Mouse (Mus musculus) forebrain, embryonic 14.5 days (tissue): ENCODE results near the gene Nr0b2. TPM values are rescaled to one million over a fixed set of nuclear protein-coding genes. Genes with fewer than 3 reads are reported as not detected.

ENCODE experiments used
- ATAC-seq: fragments of 200-750 bp; cut with Nextera tagmentation; 2 replicates; pipeline ENCODE4 v1.8.0; 2017; ENCODE audit warnings: mild to moderate bottlenecking, moderate library complexity
- DNase-seq: peaks from one replicate; pipeline ENCODE4 v3.0.0-alpha.2; 2015; ENCODE audit warnings: low spot score
- H3K27ac ChIP-seq: fragments of 300-500 bp; sonication (generic); 2 replicates; pipeline ENCODE4 v1.5.1; 2014; ENCODE audit warnings: low read depth, mild to moderate bottlenecking, control low read depth, low read length, moderate library complexity
- H3K27me3 ChIP-seq: fragments of 300-500 bp; sonication (generic); replicated peaks from 2 replicates; pipeline ENCODE4 v1.6.1; 2014; ENCODE audit warnings: low read length, control low read depth, mixed read lengths; ENCODE audit not compliant: control insufficient read depth, insufficient read depth
- H3K36me3 ChIP-seq: fragments of 300-500 bp; sonication (generic); 2 replicates; pipeline ENCODE4 v1.6.1; 2014; ENCODE audit warnings: low read length, control low read depth; ENCODE audit not compliant: control insufficient read depth, insufficient read depth
- H3K4me1 ChIP-seq: fragments of 300-500 bp; sonication (generic); 2 replicates; pipeline ENCODE4 v1.6.1; 2014; ENCODE audit warnings: antibody characterized with exemption, low read length, control low read depth; ENCODE audit not compliant: control insufficient read depth, insufficient read depth
- H3K4me2 ChIP-seq: fragments of 300-500 bp; sonication (generic); 2 replicates; pipeline ENCODE4 v1.6.1; 2014; ENCODE audit warnings: mild to moderate bottlenecking, control low read depth, low read length
- H3K4me3 ChIP-seq: fragments of 300-500 bp; sonication (generic); 2 replicates; pipeline ENCODE4 v1.5.1; 2014; ENCODE audit warnings: low read depth, low read length, control low read depth
- H3K9ac ChIP-seq: fragments of 300-500 bp; sonication (generic); 2 replicates; pipeline ENCODE4 v1.6.1; 2014; ENCODE audit warnings: mild to moderate bottlenecking, low read length, control low read depth, moderate library complexity
- H3K9me3 ChIP-seq: fragments of 300-500 bp; sonication (generic); replicated peaks from 2 replicates; pipeline ENCODE4 v1.6.1; 2016; ENCODE audit warnings: low read length, control low read depth, mixed read lengths; ENCODE audit not compliant: control insufficient read depth
- WGBS: fragments of 180-500 bp; shearing (Covaris S2); extraction: QIAGEN DNeasy Blood & Tissue Kit; methylation state at CpG from one replicate; pipeline ENCODE4 v1.1.7; 2014; 5-methylcytosine and 5-hydroxymethylcytosine counted together
- polyA plus RNA-seq: library from polyadenylated mRNA; unstranded; fragments of >200 nt; fragmentation: Nextera tagmentation; extraction: Ambion mirVana; gene quantifications from 2 replicates; pipeline ENCODE4 v1.2.1, GENCODE M21; 2014

The Nr0b2 gene
- polyA plus RNA-seq, 1 experiment from 2014 or later: not detected

DNA sequence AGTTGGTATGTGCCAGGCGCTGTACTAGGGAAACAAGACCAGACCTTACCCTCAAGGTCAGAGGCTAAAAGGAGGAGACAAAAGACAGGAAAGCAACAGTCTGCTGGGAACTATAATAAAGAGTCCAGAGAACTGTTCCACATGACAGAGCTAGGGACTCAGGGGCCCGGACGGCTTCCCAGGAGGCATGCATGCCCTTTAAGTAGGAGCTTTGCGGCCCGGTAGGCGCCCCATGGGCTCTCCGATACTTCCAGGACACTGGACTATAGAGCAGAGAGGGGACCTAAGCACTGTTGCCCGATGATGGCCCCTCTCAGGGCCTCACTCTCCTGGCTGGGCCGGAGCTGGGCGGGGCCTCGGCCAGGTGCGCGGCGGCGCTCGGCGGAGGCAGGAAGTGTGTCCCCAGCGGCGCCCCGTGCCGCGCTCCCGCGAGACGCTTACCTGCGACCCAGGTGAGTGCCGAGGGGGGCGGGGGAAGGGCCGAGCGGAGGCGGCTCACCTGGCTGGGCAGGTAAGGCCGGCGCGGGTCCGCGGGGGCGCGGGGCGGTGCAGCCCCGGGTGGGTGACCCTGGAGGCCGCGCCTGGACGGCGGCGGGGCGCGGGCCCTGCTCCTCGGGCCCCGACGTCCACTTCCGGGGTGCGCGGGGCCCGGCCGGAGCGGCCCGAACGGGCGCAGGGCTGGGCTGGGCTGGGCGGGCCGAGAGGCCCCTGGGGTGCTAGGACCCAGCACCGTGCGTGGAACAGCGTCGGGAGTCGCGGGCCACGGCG, 34.4 kb upstream of the Nr0b2 start, which contains the start of gene Kdf1:
TSS of gene Kdf1 (plus strand) at position 363 of the 768 bp plus-strand sequence.
- ATAC-seq: no peak
- H3K27me3 ChIP-seq: peaks cover 34% of the 10 kb centered on the region

DNA sequence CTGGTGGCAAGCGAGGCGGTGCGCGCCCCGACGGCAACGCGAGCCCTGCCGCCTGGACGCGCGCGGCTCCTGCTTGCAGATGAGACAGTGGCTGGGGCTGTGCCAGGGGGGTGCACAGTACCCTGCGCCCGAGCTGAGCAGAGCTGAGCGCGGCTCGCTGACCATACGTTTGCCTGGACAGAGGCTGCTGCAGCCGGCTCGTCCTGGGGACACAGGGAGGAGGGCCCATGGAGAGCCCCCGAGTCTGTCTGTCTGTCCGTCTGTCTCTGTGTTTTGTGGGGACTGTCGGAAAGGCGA, 33.9 kb upstream of the Nr0b2 start:
- H3K4me1 ChIP-seq: no peaks in the 10 kb centered on the region; the same call in 1 of the 2 replicates
- no peaks in the 10 kb centered on the region for H3K9me3 ChIP-seq
- no peak overlapping the region for H3K27ac ChIP-seq
- peaks cover 34% of the 10 kb centered on the region for H3K27me3 ChIP-seq
- H3K9ac ChIP-seq: no peak overlapping the region
- H3K36me3 ChIP-seq: no peaks in the 10 kb centered on the region
- peak overlapping the region; percentile 21 for H3K4me3 ChIP-seq
- WGBS: 4% methylated on average over 25 of the region's 25 CpGs
- peak overlapping the region; percentile 34 for H3K4me2 ChIP-seq
- no peak for DNase-seq
- ATAC-seq: no peak

More for the DNA sequence above, 34.4 kb upstream of the Nr0b2 start, which contains the start of gene Kdf1:
- no peak for DNase-seq
- Histone ChIP-seq H3K9me3 (no peaks in the 10 kb centered on the region), H3K4me1 (no peaks in the 10 kb centered on the region; the same call in 1 of the 2 replicates), H3K36me3 (no peaks in the 10 kb centered on the region), H3K4me2 (peak within 1 kb of the TSS; percentile 34), H3K4me3 (peak within 1 kb of the TSS; percentile 21), H3K9ac (no peak within 1 kb of the TSS), H3K27ac (no peak within 1 kb of the TSS)
- WGBS: 3% methylated on average over 56 of the region's 69 CpGs

DNA sequence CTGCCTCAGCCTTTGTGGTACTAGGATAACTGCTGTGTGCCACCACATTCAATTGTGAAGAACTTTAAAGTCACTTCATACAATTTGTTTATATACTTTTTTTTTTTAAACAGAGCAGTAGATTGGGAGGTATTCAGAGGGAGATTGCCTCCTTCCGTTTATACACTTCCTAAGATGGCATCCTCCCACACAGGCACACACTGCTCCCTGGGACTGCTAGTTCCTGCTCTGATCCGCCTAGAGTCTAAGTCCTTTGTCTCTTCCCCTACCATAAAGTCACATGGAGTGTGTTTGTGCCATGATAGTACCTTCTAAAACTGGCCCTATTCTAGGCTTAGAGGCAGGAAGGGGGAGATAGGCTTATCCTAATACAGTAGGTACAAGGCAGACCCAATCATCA, 31.7 kb upstream of the Nr0b2 start:
- 66% methylated on average over 2 of the region's 2 CpGs for WGBS

DNA sequence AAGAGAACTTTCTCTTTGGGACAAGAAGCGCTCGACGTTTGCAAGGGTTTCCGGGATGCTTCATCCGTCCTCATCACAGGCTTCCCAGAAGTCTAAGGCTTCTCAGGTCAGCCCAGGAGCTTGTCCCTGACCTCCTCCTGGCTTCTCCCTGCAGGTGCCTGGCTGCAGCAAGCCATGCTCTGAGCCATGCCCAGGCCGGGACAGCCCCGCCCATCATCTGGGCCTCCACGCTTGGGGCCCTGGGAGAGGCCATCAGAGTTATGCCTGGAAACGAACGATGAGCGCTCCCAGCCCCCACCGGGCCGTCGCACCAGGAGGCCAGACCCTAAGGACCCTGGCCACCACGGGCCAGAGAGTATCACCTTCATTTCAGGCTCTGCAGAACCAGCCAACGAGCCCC, 25.4 kb upstream of the Nr0b2 start:
- no peaks in the 10 kb centered on the region for H3K4me1 ChIP-seq
- ATAC-seq (no peak), DNase-seq (no peak)
- H3K9ac ChIP-seq: no peak overlapping the region
- H3K27ac ChIP-seq: no peak overlapping the region
- 80% methylated on average over 16 of the region's 16 CpGs for WGBS
- no peak overlapping the region for H3K4me2 ChIP-seq
- H3K4me3 ChIP-seq: no peak overlapping the region
- H3K9me3 ChIP-seq: no peaks in the 10 kb centered on the region
- H3K36me3 ChIP-seq: peaks cover 44% of the 10 kb centered on the region
- H3K27me3 ChIP-seq: no peaks in the 10 kb centered on the region

More for the DNA sequence above, 31.7 kb upstream of the Nr0b2 start:
- no peak overlapping the region for H3K4me2 ChIP-seq
- DNase-seq: no peak
- H3K27me3 ChIP-seq: peaks cover 34% of the 10 kb centered on the region
- H3K27ac ChIP-seq: no peak overlapping the region
- no peak overlapping the region for H3K9ac ChIP-seq
- no peaks in the 10 kb centered on the region for H3K36me3 ChIP-seq
- H3K4me1 ChIP-seq: no peaks in the 10 kb centered on the region; the same call in 1 of the 2 replicates
- H3K4me3 ChIP-seq: no peak overlapping the region
- H3K9me3 ChIP-seq: no peaks in the 10 kb centered on the region
- no peak for ATAC-seq

DNA sequence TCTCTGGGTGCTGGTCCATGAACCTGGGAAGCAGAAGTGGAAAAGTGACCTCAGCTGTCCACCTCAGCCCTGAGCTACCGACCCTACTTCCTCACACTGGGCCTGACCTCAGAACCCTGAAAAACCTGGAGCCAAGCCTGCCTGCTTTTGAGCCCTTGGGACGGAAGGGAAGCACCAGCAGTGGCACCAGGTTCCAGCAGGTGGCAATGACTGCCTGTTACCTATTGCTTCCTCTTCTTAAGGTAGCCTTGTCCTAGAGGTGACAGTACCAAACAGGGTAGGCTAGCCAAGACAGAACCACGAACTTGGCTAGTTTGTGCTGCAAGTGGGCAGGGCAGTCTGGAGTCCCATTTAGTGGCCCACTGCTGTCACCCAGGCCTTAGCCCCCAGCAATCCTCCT, 20.4 kb upstream of the Nr0b2 start:
- H3K4me2 ChIP-seq: no peak overlapping the region
- no peak overlapping the region for H3K27ac ChIP-seq
- H3K4me1 ChIP-seq: no peaks in the 10 kb centered on the region
- no peak overlapping the region for H3K9ac ChIP-seq
- H3K36me3 ChIP-seq: peaks cover 88% of the 10 kb centered on the region
- DNase-seq: no peak
- WGBS: 88% methylated on average over 3 of the region's 3 CpGs
- no peaks in the 10 kb centered on the region for H3K9me3 ChIP-seq
- H3K4me3 ChIP-seq: no peak overlapping the region
- H3K27me3 ChIP-seq: no peaks in the 10 kb centered on the region
- no peak for ATAC-seq

DNA sequence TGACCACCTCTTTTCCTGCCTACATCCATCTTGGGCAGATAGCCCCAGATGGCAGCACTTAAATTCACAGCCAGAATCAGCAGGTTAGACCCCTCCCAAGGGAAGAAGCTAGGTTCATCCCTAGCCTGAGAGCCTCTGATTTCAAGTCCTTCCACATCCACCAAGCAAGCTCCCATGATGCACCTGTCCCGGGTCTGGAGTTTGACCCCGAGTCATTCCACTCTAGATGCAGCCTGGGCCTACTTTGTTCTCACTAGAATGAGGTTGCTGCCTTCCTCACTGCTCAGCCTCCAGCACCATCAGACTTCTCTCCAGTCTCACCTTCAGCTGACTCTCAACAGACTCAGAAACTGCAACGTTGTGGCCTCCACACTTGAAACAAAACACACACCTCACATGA, 17.1 kb upstream of the Nr0b2 start:
- Histone ChIP-seq H3K36me3 (peaks cover 94% of the 10 kb centered on the region), H3K4me1 (no peaks in the 10 kb centered on the region), H3K4me3 (no peak overlapping the region), H3K27ac (no peak overlapping the region), H3K9me3 (no peaks in the 10 kb centered on the region), H3K9ac (no peak overlapping the region), H3K4me2 (no peak overlapping the region), H3K27me3 (no peaks in the 10 kb centered on the region)
- 89% methylated on average over 3 of the region's 3 CpGs for WGBS
- DNase-seq (no peak), ATAC-seq (no peak)

DNA sequence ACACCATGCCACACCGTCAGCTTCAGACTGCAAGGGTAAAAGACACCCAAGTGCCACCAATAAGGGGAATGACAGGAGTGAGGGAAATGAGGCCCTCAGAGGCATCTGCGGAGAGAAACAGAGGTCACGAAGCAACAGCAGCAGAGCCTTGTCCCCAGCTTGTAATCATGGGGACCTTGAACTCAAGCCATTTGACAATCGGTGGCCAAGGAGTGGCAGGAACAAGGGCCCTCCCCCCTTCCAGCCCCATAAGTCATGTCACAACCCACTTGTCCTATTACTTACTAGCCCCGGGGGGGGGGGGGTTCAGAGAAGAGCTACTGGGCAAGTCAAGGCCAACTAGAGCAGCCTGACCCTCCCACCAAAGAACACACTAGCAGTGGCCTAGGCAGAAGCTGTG, 16.5 kb upstream of the Nr0b2 start:
- Histone ChIP-seq H3K4me3 (no peak overlapping the region), H3K27ac (no peak overlapping the region), H3K9ac (no peak overlapping the region), H3K36me3 (peaks cover 93% of the 10 kb centered on the region), H3K4me1 (no peaks in the 10 kb centered on the region), H3K4me2 (no peak overlapping the region), H3K27me3 (no peaks in the 10 kb centered on the region), H3K9me3 (no peaks in the 10 kb centered on the region)
- ATAC-seq (no peak), DNase-seq (no peak)
- 92% methylated on average over 5 of the region's 5 CpGs for WGBS

DNA sequence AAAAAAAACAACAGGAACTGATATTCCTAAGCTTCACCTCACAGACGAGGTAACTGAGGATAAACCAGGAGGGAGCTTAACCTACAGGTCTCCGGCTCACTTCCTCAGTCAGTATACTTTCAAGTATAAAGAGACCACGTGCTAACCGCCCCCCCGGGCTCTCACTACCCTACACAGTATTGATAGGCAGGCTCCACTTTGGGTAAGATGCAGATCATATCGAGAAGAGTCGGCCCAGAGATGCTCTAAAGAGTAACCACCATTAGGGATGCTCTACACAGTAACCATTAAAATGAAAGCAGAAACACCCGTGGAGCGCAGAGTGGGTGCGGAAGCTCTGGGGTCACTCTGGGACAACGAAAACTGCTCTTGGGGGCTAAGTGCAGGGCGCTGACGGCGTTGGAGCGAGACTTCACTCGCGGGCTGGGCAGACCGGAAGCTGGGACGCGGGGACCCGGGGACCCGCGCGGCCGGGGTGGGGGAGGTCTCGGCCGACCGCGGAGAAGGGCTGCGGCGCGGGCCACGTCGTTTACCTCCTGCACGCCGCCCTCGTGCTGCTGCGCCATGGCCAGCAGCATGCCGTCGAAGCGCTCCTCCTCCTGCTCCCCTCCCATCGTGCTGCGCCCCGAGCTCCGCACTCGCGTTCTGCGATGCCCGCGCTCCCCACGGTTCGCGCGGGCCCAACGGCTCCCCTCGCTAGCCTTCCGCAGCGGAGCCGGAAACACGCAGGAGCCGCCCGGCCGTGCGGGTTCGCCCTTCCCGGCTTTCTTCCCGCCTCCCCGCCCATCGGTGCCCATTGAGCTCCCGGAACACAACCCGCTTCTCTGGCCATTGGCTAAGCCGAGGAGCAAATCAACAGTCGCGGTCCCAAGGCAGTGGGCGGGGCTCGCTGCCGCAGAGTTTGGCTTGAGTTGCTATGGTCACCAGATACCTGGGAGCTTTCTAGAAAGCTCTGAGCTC, 7.6 kb upstream of the Nr0b2 start, which contains the start of gene Nudc:
TSS of gene Nudc (minus strand) at position 725 of the 960 bp plus-strand sequence.
- H3K9me3 ChIP-seq: no peaks in the 10 kb centered on the region
- peak within 1 kb of the TSS; percentile 87 for H3K9ac ChIP-seq
- peak within 1 kb of the TSS; percentile 88 for H3K4me2 ChIP-seq
- WGBS: under 1% methylated on average over 73 of the region's 77 CpGs
- peak; percentile 98 for DNase-seq
- peak; percentile 100 for ATAC-seq
- H3K27ac ChIP-seq: peak within 1 kb of the TSS; percentile 61; the same call in 1 of the 2 replicates
- H3K4me1 ChIP-seq: peaks cover 10% of the 10 kb centered on the region
- no peaks in the 10 kb centered on the region for H3K27me3 ChIP-seq
- H3K36me3 ChIP-seq: peaks cover 22% of the 10 kb centered on the region
- H3K4me3 ChIP-seq: peak within 1 kb of the TSS; percentile 90
